ENCODE assay signal across 8 mouse cellular contexts in genomic region chr3:115714049-115714435, GRCm38 (mm10). TPM values are rescaled to one million over a fixed set of nuclear protein-coding genes. Genes with fewer than 3 reads are reported as not detected.
DNase-seq lines count a peak whose midpoint lies in the region; ATAC-seq lines count a peak whose summit lies in the region.

No protein-coding gene starts in this region.

- under 1% methylated on average over 5 of the region's 5 CpGs for WGBS in forebrain, embryonic 14.5 days
- WGBS in neural tube, embryonic 13.5 days, result 3% methylated on average over 5 of the region's 5 CpGs

- H3K9ac ChIP-seq in forebrain, embryonic 14.5 days (ENCODE audit: low read length), result peak overlapping the region; percentile 72
- H3K9ac ChIP-seq in neural tube, embryonic 13.5 days, result peak overlapping the region; percentile 68

- H3K36me3 ChIP-seq in forebrain, embryonic 14.5 days (ENCODE audit: control insufficient read depth, insufficient read depth, low read length), result peaks cover 4% of the 10 kb centered on the region; the same call in 1 of the 2 replicates
- no peaks in the 10 kb centered on the region for H3K36me3 ChIP-seq in neural tube, embryonic 13.5 days

- peak overlapping the region; percentile 84 for H3K4me2 ChIP-seq in forebrain, embryonic 14.5 days (ENCODE audit: low read length)
- H3K4me2 ChIP-seq in neural tube, embryonic 13.5 days, result peak overlapping the region; percentile 88

- ATAC-seq in CD4-positive, CD25-positive, alpha-beta regulatory T cell, adult 4 months, result peak; percentile 2
- no peak for ATAC-seq in forebrain, embryonic 14.5 days
- ATAC-seq in neural tube, embryonic 13.5 days (ENCODE audit: low read depth), result no peak
- no peak for ATAC-seq in inflammation-experienced regulatory T-cells, adult 6 months

- H3K4me1 ChIP-seq in forebrain, embryonic 14.5 days (ENCODE audit: control insufficient read depth, insufficient read depth, low read length), result peaks cover 2% of the 10 kb centered on the region
- H3K4me1 ChIP-seq in neural tube, embryonic 13.5 days (replicated peaks), result peaks cover 32% of the 10 kb centered on the region

- no peaks in the 10 kb centered on the region for H3K9me3 ChIP-seq in forebrain, embryonic 14.5 days (replicated peaks; ENCODE audit: control insufficient read depth, low read length)
- no peaks in the 10 kb centered on the region for H3K9me3 ChIP-seq in neural tube, embryonic 13.5 days

- H3K4me3 ChIP-seq in forebrain, embryonic 14.5 days (ENCODE audit: low read depth, low read length), result peak overlapping the region; percentile 52
- peak overlapping the region; percentile 52 for H3K4me3 ChIP-seq in neural tube, embryonic 13.5 days

- DNase-seq in embryo, embryonic 10.5 days (ENCODE audit: low spot score), result peak; percentile 53
- no peak for DNase-seq in embryo, embryonic 11 days
- peak; percentile 42 for DNase-seq in forebrain, embryonic 14.5 days (ENCODE audit: low spot score)
- peak; percentile 9 for DNase-seq in kidney, postnatal 14 days
- DNase-seq in ovary, postnatal 36 days (ENCODE audit: low spot score), result no peak

- no peak overlapping the region for H3K27ac ChIP-seq in forebrain, embryonic 14.5 days (ENCODE audit: low read depth, low read length)
- peak overlapping the region; percentile 72 for H3K27ac ChIP-seq in neural tube, embryonic 13.5 days (replicated peaks)

- no peaks in the 10 kb centered on the region for H3K27me3 ChIP-seq in forebrain, embryonic 14.5 days (replicated peaks; ENCODE audit: control insufficient read depth, insufficient read depth, low read length)
- H3K27me3 ChIP-seq in neural tube, embryonic 13.5 days, result peaks cover 15% of the 10 kb centered on the region

RNA-seq across cellular contexts. Expression of gene S1pr1, which starts 0.8 kb away (rescaled TPM):
- 100 to 1,000 TPM; 195 to 238 TPM for polyA plus RNA-seq in CD4-positive, CD25-positive, alpha-beta regulatory T cell, adult 4 months (2017; shearing (Covaris generic))
- 21.2 and 24.5 TPM in 2 replicates for polyA plus RNA-seq in forebrain, embryonic 14.5 days (2014; fragmentation: Nextera tagmentation; extraction: Ambion mirVana)
- 25.4 and 26.0 TPM in 2 replicates for polyA plus RNA-seq in neural tube, embryonic 13.5 days (2015; fragmentation: Nextera tagmentation; extraction: Ambion mirVana)
- polyA plus RNA-seq in inflammation-experienced regulatory T-cells, adult 6 months (2017; shearing (Covaris generic)), result 100 to 1,000 TPM; 148 to 162 (median 162) TPM

Comparison
In these comparisons a context has a peak if more than half of its experiments do, and no peak if none do; other contexts are left out.
1. DNase-seq: peak in embryo, embryonic 10.5 days (single experiment), forebrain, embryonic 14.5 days (single experiment) and kidney, postnatal 14 days (single experiment); none in embryo, embryonic 11 days (single experiment) and ovary, postnatal 36 days (single experiment).